Mouse (Mus musculus) liver, embryonic 16.5 days (tissue): Measurements from ENCODE around the gene Plin3. TPM values are rescaled to one million over a fixed set of nuclear protein-coding genes. Genes with fewer than 3 reads are reported as not detected.
A peak's percentile ranks its signal among the peaks of the same experiment; 100 is the strongest.

Experiments used
- ATAC-seq: fragments of 200-750 bp; cut with Nextera tagmentation; 2 replicates; pipeline ENCODE4 v1.8.0; 2017; ENCODE audit warnings: low read depth, mild to moderate bottlenecking, moderate number of reproducible peaks, moderate library complexity
- H3K27ac ChIP-seq: fragments of 300-500 bp; sonication (generic); 2 replicates; pipeline ENCODE4 v1.5.1; 2014; ENCODE audit warnings: mild to moderate bottlenecking, low read length
- H3K27me3 ChIP-seq: fragments of 300-500 bp; sonication (generic); 2 replicates; pipeline ENCODE4 v1.6.1; 2014; ENCODE audit warnings: low read depth, low read length, mixed read lengths; ENCODE audit not compliant: control insufficient read depth, insufficient read depth
- H3K36me3 ChIP-seq: fragments of 300-500 bp; sonication (generic); 2 replicates; pipeline ENCODE4 v1.6.1; 2014; ENCODE audit warnings: mild to moderate bottlenecking; ENCODE audit not compliant: control insufficient read depth, insufficient read depth
- H3K4me1 ChIP-seq: fragments of 300-500 bp; sonication (generic); 2 replicates; pipeline ENCODE4 v1.6.1; 2014; ENCODE audit warnings: low read depth, low read length, mixed read lengths; ENCODE audit not compliant: control insufficient read depth
- H3K4me2 ChIP-seq: fragments of 300-500 bp; sonication (generic); 2 replicates; pipeline ENCODE4 v1.6.1; 2014; ENCODE audit warnings: low read depth, low read length, mixed read lengths
- H3K4me3 ChIP-seq: fragments of 300-500 bp; sonication (generic); 2 replicates; pipeline ENCODE4 v1.5.1; 2014; ENCODE audit warnings: low read depth, mild to moderate bottlenecking, low read length
- H3K9ac ChIP-seq: fragments of 300-500 bp; sonication (generic); 2 replicates; pipeline ENCODE4 v1.6.1; 2014; ENCODE audit warnings: low read depth, low read length
- H3K9me3 ChIP-seq: fragments of 300-500 bp; sonication (generic); replicated peaks from 2 replicates; pipeline ENCODE4 v1.6.1; 2016; ENCODE audit warnings: low read length; ENCODE audit not compliant: control insufficient read depth
- WGBS: fragments of 180-500 bp; shearing (Covaris S2); extraction: QIAGEN DNeasy Blood & Tissue Kit; methylation state at CpG from one replicate; pipeline ENCODE4 v1.1.7; 2014; ENCODE audit not compliant: insufficient replicate concordance; 5-methylcytosine and 5-hydroxymethylcytosine counted together
- polyA plus RNA-seq: library from polyadenylated mRNA; unstranded; fragments of >200 nt; fragmentation: Nextera tagmentation; extraction: Ambion mirVana; gene quantifications from 2 replicates; pipeline ENCODE4 v1.2.1, GENCODE M21; 2015

Gene Plin3
- polyA plus RNA-seq, 1 experiment from 2014 or later = 37.6 TPM

DNA sequence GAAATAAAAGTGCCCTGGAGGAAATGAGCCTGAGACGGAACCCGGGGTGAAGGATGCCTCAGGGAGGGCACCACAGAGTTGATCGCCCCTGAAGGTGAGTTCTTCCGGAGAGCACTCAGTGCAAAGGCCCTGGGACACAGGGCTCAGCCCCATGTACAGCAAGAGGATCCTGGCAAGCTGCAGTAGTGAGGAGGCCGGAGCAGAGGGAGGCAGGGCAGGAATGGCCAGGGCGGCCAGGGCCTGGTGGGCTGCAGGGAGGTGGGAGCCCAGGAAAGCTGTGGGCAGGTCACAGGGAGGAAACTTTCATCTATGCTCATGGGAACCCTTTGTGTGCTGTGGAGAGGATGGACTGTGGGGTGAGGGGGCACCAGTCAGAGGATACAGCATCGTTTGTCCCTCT lies 19.2 kb downstream of the Plin3 start:
- Histone ChIP-seq H3K4me3 (no peak overlapping the region), H3K9me3 (no peaks in the 10 kb centered on the region), H3K27ac (no peak overlapping the region), H3K36me3 (peaks cover 8% of the 10 kb centered on the region), H3K9ac (0 out of 2 replicates have a peak overlapping the region, but pooled peaks have one; percentile 0), H3K4me2 (no peak overlapping the region), H3K4me1 (peaks cover 55% of the 10 kb centered on the region), H3K27me3 (no peaks in the 10 kb centered on the region)
- WGBS = 77% methylated on average over 7 of the region's 7 CpGs
- no peak for ATAC-seq

DNA sequence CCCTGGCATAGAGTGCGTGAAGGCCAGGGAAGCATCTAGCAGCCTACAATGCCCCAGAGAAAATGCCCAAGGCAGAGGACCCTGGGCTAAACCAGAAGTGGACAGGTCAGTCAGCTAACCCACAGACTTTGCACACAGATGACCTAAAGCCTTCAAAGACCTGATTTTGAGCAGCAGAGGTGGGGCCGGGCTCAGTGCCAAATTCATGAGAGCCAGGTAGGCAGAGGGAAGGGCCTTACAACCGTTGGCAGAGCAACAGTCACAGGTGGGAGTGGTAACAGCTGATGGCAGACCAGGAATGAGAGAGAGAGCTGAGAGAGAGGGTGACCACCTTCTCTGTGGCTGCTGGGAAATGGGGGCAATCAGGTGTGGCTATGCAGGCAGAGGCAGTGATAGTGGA lies 20.0 kb downstream of the Plin3 start:
- no peak overlapping the region for H3K27ac ChIP-seq
- H3K9me3 ChIP-seq = no peaks in the 10 kb centered on the region
- no peaks in the 10 kb centered on the region for H3K27me3 ChIP-seq
- no peak overlapping the region for H3K9ac ChIP-seq
- no peak for ATAC-seq
- H3K4me3 ChIP-seq = no peak overlapping the region
- H3K4me1 ChIP-seq = peaks cover 46% of the 10 kb centered on the region
- H3K36me3 ChIP-seq = peaks cover 8% of the 10 kb centered on the region
- WGBS = 62% methylated on average over 3 of the region's 3 CpGs
- 0 out of 2 replicates have a peak overlapping the region, but pooled peaks have one; percentile 10 for H3K4me2 ChIP-seq

DNA sequence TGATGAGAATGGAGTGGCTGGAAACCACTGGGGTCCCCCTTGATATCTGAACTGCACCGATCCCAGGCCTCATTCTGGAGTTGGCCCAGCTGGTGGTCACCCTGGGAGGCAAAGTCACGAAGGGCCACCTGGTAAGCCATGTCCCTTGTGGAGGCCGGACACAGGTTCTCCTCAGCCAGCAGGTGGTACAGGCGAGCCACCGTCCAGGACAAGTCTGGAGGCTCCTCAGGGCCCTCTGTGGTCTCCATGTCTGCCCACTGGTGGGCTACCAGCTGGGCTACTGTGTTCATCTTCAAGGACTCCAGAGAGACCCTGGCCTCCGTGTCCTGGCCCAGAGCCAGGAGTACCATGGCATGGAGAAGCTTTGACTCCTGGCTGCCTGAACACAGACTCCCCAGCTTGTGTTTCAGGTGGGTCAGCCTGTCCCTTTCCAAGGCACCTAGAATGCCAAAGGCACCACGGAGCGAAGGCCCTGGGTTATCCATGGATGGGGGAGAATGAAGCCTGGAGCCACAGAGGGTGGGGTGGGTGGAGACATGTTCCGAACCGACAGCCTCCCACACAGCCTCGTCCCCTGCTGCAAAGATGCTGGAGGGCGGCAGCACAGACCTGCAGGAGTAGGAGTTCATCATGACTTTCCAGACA lies 20.9 kb downstream of the Plin3 start:
- H3K4me1 ChIP-seq = peaks cover 37% of the 10 kb centered on the region
- no peaks in the 10 kb centered on the region for H3K9me3 ChIP-seq
- WGBS = 77% methylated on average over 12 of the region's 12 CpGs
- no peak overlapping the region for H3K4me3 ChIP-seq
- ATAC-seq = no peak
- no peak overlapping the region for H3K4me2 ChIP-seq
- peaks cover 8% of the 10 kb centered on the region for H3K36me3 ChIP-seq
- no peak overlapping the region for H3K9ac ChIP-seq
- no peak overlapping the region for H3K27ac ChIP-seq
- H3K27me3 ChIP-seq = no peaks in the 10 kb centered on the region

DNA sequence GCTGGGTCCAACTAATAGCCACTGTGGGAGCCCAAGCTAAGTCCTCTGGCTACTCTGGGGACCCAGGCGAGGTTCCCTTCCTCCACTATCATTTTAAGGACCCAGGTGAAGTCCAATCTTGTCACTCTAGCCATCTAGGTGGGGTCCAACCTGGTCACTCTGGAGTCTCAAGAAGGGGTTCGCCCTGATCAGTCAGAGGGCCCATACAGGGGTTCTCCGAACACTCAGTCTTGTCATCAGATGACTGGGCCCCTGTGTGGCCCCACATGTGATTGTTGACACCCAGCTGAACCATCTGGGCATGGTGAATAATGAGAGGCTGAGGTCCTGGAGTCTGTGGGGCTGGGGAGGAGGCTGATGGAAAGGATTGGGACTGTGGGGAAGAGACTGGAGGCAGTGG lies 22.9 kb downstream of the Plin3 start:
- no peak overlapping the region for H3K4me3 ChIP-seq
- peaks cover 30% of the 10 kb centered on the region for H3K4me1 ChIP-seq
- H3K9me3 ChIP-seq = no peaks in the 10 kb centered on the region
- H3K27ac ChIP-seq = peak overlapping the region; percentile 60
- no peaks in the 10 kb centered on the region for H3K27me3 ChIP-seq
- peak overlapping the region; percentile 68 for H3K4me2 ChIP-seq
- 55% methylated on average over 3 of the region's 3 CpGs for WGBS
- no peak for ATAC-seq
- peak overlapping the region; percentile 58 for H3K9ac ChIP-seq
- H3K36me3 ChIP-seq = peaks cover 8% of the 10 kb centered on the region

DNA sequence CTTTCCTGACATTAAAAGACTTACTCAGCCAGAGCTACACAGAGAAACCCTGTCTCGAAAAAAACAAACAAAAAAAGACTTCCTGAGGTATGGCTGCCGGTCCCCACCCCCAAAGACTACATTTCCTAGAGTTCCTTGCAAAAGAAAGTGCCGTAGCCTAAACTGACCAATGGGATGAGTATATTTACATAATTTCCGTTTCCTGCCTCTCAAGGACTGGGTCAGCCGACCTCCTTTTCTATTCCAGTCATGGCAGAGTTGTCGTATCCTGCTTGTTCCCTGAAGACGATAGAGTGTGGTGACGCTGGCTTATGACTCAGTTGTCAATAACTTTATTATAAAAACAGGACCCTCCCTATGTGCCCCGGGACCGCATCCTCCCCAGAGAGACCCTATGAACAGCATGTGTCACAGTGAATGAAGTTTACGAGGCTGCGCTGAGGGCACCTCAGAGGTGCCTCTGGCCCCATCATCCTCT lies 23.5 kb downstream of the Plin3 start:
- WGBS = 19% methylated on average over 12 of the region's 12 CpGs
- peak overlapping the region; percentile 65 for H3K27ac ChIP-seq
- no peaks in the 10 kb centered on the region for H3K9me3 ChIP-seq
- peaks cover 8% of the 10 kb centered on the region for H3K36me3 ChIP-seq
- H3K4me1 ChIP-seq = peaks cover 29% of the 10 kb centered on the region
- peak overlapping the region; percentile 68 for H3K4me2 ChIP-seq
- no peaks in the 10 kb centered on the region for H3K27me3 ChIP-seq
- ATAC-seq = peak; percentile 79
- peak overlapping the region; percentile 58 for H3K9ac ChIP-seq
- H3K4me3 ChIP-seq = peak overlapping the region; percentile 51

DNA sequence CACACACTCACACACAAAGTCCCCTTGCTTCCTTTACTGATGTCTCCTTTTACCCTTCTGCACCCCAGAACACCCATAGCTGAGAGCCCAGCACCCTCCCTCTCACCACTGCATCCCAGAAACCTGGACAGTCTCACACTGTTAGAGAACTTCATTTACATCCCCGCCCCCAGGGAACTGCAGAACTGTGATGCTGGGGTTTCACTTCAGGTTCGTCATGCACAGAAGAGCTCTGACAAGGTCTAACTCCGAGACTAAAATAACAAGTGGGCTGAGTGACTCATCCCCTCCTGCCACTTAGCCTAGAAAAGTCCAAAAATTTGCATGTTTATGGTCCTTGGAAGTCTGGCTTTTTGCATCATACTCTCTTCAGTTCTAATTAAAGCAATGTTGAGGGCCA lies 26.4 kb downstream of the Plin3 start:
- H3K4me2 ChIP-seq = no peak overlapping the region
- H3K27ac ChIP-seq = peak overlapping the region; percentile 25; the same call in 1 of the 2 replicates
- ATAC-seq = no peak
- peaks cover 15% of the 10 kb centered on the region for H3K36me3 ChIP-seq
- no peak overlapping the region for H3K4me3 ChIP-seq
- no peaks in the 10 kb centered on the region for H3K27me3 ChIP-seq
- WGBS = 52% methylated on average over 3 of the region's 3 CpGs
- no peaks in the 10 kb centered on the region for H3K9me3 ChIP-seq
- peaks cover 13% of the 10 kb centered on the region for H3K4me1 ChIP-seq
- no peak overlapping the region for H3K9ac ChIP-seq

DNA sequence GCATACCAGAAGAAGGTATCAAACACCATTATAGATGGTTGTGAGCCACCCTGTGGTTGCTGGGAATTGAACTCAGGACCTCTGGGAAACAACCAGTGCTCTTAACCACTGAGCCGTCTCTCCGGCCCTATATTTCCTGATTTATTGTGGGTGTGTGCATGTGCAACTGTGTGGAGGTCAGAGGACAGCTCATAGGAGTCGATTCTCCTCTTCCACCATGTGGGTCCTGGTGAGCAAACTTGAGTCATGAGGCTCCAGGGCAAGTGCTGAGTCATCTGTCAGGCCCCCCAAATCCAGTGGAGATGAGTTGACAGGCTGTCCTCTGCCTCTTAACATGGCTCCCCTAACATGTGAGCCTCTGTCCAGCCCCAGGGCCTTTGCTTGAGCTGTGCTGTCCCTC lies 26.8 kb downstream of the Plin3 start:
- H3K27ac ChIP-seq = no peak overlapping the region
- H3K36me3 ChIP-seq = peaks cover 14% of the 10 kb centered on the region
- no peaks in the 10 kb centered on the region for H3K9me3 ChIP-seq
- WGBS = 47% methylated on average over 3 of the region's 3 CpGs
- no peaks in the 10 kb centered on the region for H3K27me3 ChIP-seq
- H3K9ac ChIP-seq = no peak overlapping the region
- no peak for ATAC-seq
- no peak overlapping the region for H3K4me2 ChIP-seq
- H3K4me1 ChIP-seq = peaks cover 16% of the 10 kb centered on the region
- no peak overlapping the region for H3K4me3 ChIP-seq

DNA sequence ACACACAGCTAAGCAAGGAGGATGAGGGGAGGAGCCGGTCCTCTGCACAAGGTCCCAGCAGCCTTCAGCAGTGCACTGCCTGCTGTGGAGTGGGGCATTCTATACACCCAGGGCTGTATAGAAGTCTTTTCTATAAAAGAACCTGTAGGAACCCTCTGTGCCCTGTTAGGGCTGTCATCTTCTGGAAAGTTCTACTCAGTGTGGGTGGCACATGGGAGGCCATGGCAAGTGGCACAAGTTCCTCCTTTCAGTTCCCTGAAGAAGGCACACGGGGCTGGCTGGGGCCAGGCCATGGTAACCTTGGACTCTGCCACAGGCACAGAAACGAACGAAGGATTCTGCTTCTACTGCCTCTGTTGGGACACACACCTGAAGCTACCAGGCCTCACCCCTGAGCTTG lies 27.7 kb downstream of the Plin3 start:
- H3K9me3 ChIP-seq = no peaks in the 10 kb centered on the region
- ATAC-seq = no peak
- no peaks in the 10 kb centered on the region for H3K27me3 ChIP-seq
- H3K27ac ChIP-seq = 0 out of 2 replicates have a peak overlapping the region, but pooled peaks have one; percentile 45
- H3K4me3 ChIP-seq = no peak overlapping the region
- no peak overlapping the region for H3K4me2 ChIP-seq
- 66% methylated on average over 4 of the region's 4 CpGs for WGBS
- peaks cover 19% of the 10 kb centered on the region for H3K4me1 ChIP-seq
- H3K9ac ChIP-seq = no peak overlapping the region
- H3K36me3 ChIP-seq = peaks cover 14% of the 10 kb centered on the region

DNA sequence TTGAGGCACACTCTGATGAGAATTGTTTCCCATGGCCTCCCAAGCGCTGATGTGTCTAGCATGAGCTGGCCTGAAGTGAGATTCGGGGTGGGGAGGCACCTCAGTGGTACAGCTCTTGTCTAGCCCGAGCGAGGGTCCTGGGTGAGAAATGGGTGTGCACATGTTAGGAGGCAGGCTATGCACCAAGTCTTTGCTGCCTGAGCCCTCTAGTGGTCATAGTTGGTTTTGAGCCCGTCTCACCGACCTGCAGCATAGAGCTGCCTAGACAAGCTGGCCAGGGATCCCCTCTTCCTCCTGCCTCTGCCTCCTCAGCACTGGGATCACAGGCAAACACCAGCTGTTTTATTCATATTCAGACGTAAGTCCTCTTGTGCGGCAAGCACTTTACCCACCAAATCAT lies 28.7 kb downstream of the Plin3 start:
- Histone ChIP-seq H3K9ac (no peak overlapping the region), H3K9me3 (no peaks in the 10 kb centered on the region), H3K27me3 (no peaks in the 10 kb centered on the region), H3K36me3 (peaks cover 22% of the 10 kb centered on the region), H3K4me1 (peaks cover 21% of the 10 kb centered on the region), H3K27ac (no peak overlapping the region), H3K4me3 (no peak overlapping the region), H3K4me2 (no peak overlapping the region)
- 19% methylated on average over 8 of the region's 8 CpGs for WGBS
- peak; percentile 57 for ATAC-seq
